Mouse (Mus musculus): ENCODE measurements around the gene 1110002E22Rik.

Gene 1110002E22Rik

GRCm38 (mm10) chr3:138110910-138111782 is 46.3 kb downstream of the 1110002E22Rik start:
- DNase-seq, result no peak

- no peak for DNase-seq
Observed at GRCm38 (mm10) chr3:138114106-138114505, 49.3 kb downstream of the 1110002E22Rik start.

DNA sequence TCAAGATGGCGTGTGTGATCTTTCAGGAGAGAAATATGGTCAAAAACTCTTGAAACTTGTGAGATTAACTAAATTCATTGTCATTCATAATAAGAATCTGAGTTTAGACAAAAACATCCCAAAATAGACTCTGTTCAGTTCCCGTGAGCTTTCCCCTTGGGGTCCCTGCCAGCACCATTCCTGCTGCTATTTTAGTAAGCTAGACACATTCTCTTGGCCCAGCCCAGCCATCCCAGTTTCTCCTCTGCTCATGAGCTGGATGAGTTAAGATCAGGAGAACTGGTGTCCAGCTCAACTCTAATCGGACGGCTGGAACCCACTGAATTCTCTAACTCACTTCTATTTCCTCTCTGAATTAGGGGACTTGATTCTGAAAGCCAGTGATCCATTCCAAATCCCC is 52.0 kb downstream of the 1110002E22Rik start:
- no peak for DNase-seq

GRCm38 (mm10) chr3:138118392-138118791 is 53.5 kb downstream of the 1110002E22Rik start:
- no peak for DNase-seq

DNA sequence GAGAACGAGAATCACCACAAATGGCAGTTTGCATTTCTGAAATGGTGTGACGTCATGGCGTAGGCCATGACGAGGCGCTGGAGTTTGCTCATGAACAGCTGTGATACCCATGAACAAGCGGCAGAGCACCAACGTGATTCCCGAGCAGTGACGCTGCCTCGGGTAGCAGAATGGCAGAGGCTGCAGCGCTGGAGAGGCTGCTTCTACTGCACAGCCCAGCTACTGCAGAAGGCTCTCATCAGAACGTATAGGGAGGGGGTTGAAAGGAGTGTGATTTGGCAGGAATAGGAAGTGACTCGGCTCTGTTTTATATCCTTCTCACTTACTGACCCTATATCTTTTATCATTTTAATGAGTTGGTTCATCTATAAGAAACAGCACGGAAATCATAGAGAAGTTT is 54.0 kb downstream of the 1110002E22Rik start:
- no peak for DNase-seq

GRCm38 (mm10) chr3:138119444-138120105 is 54.7 kb downstream of the 1110002E22Rik start:
- no peak for DNase-seq

GRCm38 (mm10) chr3:138121461-138121860 is 56.6 kb downstream of the 1110002E22Rik start:
- no peak for DNase-seq

- no peak for DNase-seq
Observed at GRCm38 (mm10) chr3:138123842-138124241, 59.0 kb downstream of the 1110002E22Rik start.

- DNase-seq, result no peak
Observed at GRCm38 (mm10) chr3:138129110-138129509, 64.3 kb downstream of the 1110002E22Rik start.

DNA sequence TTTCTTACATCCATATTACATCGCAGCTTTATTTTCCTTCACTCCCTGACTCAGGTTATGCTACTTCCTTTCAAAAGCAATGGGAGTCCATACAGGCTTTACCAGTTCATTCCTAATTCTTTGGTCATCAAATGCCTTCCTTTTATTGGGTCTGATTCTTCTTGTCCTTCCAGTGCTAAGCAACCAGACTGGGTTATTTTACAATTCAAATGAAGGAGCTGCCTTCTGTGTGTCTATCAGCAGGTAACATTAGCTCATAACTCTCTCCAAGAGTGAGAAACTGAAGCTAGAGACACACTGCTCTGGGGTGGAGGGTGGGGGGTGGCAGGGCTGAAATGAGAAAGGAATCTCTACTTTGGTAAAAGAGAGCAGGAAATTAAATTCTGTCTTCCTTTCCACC is 65.8 kb downstream of the 1110002E22Rik start:
- no peak for DNase-seq

Data from B cell, adult 2 months (primary cell).